Mouse (Mus musculus) erythroblast, embryonic 14.5 days (primary cell): ENCODE results near the gene Wbp11. TPM values are rescaled to one million over a fixed set of nuclear protein-coding genes. Genes with fewer than 3 reads are reported as not detected.

Experiments used
- H3K27me3 ChIP-seq: 2 replicates; pipeline ENCODE4 v1.6.1; 2012; ENCODE audit warnings: inconsistent platforms; ENCODE audit not compliant: control insufficient read depth
- H3K36me3 ChIP-seq: 2 replicates; pipeline ENCODE4 v1.6.1; 2012; ENCODE audit warnings: mild to moderate bottlenecking, inconsistent platforms; ENCODE audit not compliant: control insufficient read depth
- H3K4me1 ChIP-seq: 2 replicates; pipeline ENCODE4 v1.6.1; 2012; ENCODE audit warnings: inconsistent platforms; ENCODE audit not compliant: control insufficient read depth
- H3K4me3 ChIP-seq: replicated peaks from 2 replicates; pipeline ENCODE3; 2012; ENCODE audit warnings: moderate library complexity, mild to moderate bottlenecking, inconsistent platforms
- H3K9me3 ChIP-seq: 2 replicates; pipeline ENCODE4 v1.6.1; 2012; ENCODE audit warnings: low read length, inconsistent platforms, mixed read lengths; ENCODE audit not compliant: control insufficient read depth
- GATA1 ChIP-seq: IDR thresholded peaks from 2 replicates; pipeline ENCODE4 v1.6.1; 2012; ENCODE audit warnings: low read length, inconsistent platforms, mixed read lengths
- TAL1 ChIP-seq: IDR thresholded peaks from 3 replicates; pipeline ENCODE4 v1.6.1; 2012; ENCODE audit warnings: low read length, inconsistent platforms, mixed read lengths
- polyA plus RNA-seq: library from polyadenylated mRNA; stranded (reverse); fragments of >175 nt; gene quantifications from 2 replicates; pipeline ENCODE4 v1.2.3, GENCODE M21; 2012

Wbp11 gene
- polyA plus RNA-seq, 1 experiment = 29.6 TPM

DNA sequence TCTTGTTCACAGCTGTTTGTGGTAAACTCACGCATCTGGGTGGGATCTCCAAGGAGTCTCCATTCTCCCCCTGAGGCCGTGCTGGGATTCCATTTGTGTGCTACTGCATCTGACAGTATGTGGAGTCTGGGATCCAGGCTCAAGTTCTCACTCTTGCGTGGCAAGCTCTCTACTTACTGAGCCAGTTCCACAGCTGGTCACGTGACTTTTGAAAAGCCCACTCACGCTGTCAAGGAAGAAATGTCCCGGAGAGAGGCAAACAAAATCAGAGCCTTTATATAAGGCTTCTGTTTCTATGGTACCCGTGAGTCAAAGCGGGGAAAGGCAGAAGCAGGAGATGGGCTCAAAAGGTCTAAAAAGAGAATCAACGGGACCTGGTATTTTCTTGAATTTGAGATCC, 45.3 kb downstream of the Wbp11 start:
- no peaks in the 10 kb centered on the region for H3K36me3 ChIP-seq
- no peaks in the 10 kb centered on the region for H3K27me3 ChIP-seq
- no peaks in the 10 kb centered on the region for H3K4me1 ChIP-seq
- TF ChIP-seq GATA1 = no peak
- TF ChIP-seq TAL1 = no peak
- H3K9me3 ChIP-seq = peaks cover 7% of the 10 kb centered on the region; the same call in 1 of the 2 replicates
- H3K4me3 ChIP-seq = no peak overlapping the region

DNA sequence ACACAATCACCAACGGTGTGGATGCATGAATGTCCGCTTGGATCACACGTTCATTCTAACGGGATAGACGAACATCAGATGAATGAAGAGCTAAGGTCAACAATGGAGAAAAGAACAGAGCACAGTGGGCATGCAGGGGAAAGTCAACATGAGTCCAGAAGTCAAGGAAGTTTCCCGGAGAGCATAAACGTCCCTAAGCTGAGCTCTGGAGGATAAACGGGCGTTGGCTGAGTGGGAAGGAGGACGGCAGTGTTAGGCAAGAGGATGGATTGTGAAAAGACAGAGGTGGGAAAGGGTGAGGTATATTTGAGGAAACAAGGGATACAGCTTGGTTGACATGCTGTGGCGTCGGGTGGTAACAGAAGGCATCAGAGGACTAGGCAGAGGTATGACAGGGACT, 45.9 kb downstream of the Wbp11 start:
- Histone ChIP-seq H3K4me1 (no peaks in the 10 kb centered on the region), H3K4me3 (no peak overlapping the region), H3K27me3 (no peaks in the 10 kb centered on the region), H3K9me3 (peaks cover 7% of the 10 kb centered on the region; the same call in 1 of the 2 replicates), H3K36me3 (no peaks in the 10 kb centered on the region)
- TF ChIP-seq GATA1 (no peak), TAL1 (no peak)

DNA sequence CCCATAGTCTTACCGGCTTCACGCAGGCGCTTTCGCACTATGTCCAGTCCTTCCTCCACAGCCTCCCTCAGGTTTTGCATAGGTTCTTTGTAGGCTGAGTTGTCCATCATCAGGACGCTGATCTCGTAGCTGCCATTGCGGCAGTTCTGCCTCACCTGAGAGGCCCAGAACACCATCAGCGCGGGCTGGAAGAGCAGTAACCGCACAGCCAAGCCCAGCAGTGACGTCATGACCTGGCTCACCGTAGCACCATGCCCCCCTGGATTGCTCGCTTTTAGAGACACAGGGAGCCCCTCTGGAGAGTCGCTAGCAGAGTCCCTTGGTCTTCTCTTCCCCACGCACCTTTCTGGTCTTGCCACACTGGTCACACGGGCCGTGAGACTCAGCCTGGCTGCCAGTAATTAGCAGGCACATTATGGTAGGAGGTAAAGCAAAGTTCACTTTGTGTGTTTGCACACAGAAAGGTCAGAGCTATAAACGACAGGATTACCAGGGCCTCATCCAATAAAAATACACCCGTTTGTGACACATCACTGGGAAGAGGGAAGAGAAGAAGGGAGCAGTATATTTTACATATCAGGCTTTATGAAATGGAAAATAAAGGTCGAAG, 46.6 kb downstream of the Wbp11 start, which contains the start of gene Gucy2c:
Gene Gucy2c, minus strand, starts transcription at position 389 of the 610 bp plus-strand sequence.
- TF ChIP-seq GATA1 (no peak), TAL1 (no peak)
- Histone ChIP-seq H3K36me3 (no peaks in the 10 kb centered on the region), H3K4me3 (no peak within 1 kb of the TSS), H3K9me3 (peaks cover 7% of the 10 kb centered on the region; the same call in 1 of the 2 replicates), H3K4me1 (no peaks in the 10 kb centered on the region), H3K27me3 (no peaks in the 10 kb centered on the region)

DNA sequence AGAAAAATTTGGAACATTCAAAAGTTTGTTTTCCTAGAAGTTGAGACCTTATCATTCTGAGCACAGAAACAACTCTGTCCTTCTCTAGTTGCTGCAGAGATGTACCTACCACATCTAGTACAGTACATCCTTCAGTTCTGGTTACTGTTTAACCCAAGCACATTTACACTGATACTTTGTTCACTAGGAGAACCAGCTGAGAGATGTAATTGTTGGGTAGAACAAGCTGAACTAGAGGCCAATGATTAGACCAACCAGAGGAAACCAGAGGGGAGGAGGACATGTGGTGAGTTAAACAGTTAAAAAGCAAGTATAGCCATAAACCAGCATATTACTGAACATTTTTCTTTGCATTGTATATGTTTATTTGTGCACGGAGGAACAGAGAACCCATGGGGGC, 51.6 kb downstream of the Wbp11 start:
- TF ChIP-seq GATA1 = no peak
- TF ChIP-seq TAL1 = no peak
- Histone ChIP-seq H3K9me3 (peaks cover 1% of the 10 kb centered on the region; the same call in 1 of the 2 replicates), H3K4me1 (no peaks in the 10 kb centered on the region), H3K27me3 (no peaks in the 10 kb centered on the region), H3K4me3 (no peak overlapping the region), H3K36me3 (no peaks in the 10 kb centered on the region)

DNA sequence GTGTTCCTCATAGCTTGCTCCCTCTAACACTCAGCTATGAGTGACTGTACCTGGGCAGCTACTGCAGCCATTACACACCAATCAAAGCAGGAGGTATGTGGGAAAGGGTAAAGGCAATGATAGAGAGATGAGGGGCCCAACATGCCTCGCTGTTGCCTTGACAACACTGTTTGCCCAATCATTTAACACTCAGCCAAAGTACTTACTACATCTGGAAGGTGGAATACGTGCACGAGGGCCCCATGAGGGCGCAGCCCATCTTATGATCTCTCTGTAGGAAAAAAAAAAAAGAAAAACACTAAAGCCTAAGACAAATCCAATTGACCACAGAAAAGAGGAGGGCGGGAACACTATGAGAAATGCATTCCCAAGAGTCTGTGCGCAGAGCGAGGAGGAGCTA, 58.2 kb downstream of the Wbp11 start:
- Histone ChIP-seq H3K4me1 (no peaks in the 10 kb centered on the region), H3K36me3 (no peaks in the 10 kb centered on the region), H3K4me3 (no peak overlapping the region), H3K27me3 (no peaks in the 10 kb centered on the region), H3K9me3 (peaks cover 2% of the 10 kb centered on the region; the same call in 1 of the 2 replicates)
- TF ChIP-seq GATA1 (no peak), TAL1 (no peak)

DNA sequence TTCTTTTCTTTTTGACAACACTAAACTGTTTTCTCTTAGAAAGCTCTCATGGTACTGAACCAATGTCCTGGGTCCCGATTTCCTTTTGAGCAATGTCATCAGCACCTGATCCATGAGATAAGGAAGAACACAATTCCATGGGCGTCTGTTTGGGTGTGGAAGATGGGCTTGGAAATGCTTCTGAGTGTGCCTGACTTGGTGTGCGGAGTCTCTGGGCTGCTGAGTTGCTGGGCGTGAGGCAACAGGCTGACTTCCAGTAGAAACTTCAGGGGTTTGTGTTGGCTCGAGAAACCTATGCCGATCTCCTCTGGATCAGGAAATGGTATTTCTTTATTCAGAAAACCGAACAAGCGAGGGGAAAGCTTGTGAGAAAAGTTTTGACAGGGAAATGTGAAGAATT, 58.9 kb downstream of the Wbp11 start:
- no peak for TF ChIP-seq TAL1
- no peak for TF ChIP-seq GATA1
- H3K9me3 ChIP-seq = peaks cover 2% of the 10 kb centered on the region; the same call in 1 of the 2 replicates
- H3K36me3 ChIP-seq = no peaks in the 10 kb centered on the region
- no peak overlapping the region for H3K4me3 ChIP-seq
- no peaks in the 10 kb centered on the region for H3K4me1 ChIP-seq
- H3K27me3 ChIP-seq = no peaks in the 10 kb centered on the region

DNA sequence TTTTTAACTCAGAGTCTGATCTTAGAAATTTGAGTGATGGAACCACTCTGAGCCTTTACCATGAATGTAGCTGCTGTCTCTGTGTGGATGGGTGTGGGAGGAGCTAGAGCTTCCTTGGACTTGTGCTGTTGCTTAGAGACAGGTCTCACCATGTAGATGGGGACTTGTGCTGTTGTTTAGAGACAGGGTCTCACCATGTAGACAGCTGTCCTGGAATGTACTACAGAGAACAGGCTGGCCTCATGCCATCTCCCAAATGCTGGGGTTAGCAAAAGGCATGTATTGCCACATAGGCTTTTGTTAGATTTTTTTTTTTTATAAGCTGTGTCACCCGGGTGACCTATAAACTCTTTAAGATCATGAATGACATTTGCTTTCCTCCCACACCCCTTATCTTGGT, 64.1 kb downstream of the Wbp11 start:
- no peaks in the 10 kb centered on the region for H3K4me1 ChIP-seq
- TF ChIP-seq TAL1 = no peak
- no peak for TF ChIP-seq GATA1
- H3K27me3 ChIP-seq = no peaks in the 10 kb centered on the region
- H3K36me3 ChIP-seq = no peaks in the 10 kb centered on the region
- peaks cover 7% of the 10 kb centered on the region; the same call in 1 of the 2 replicates for H3K9me3 ChIP-seq
- no peak overlapping the region for H3K4me3 ChIP-seq

Other genes with a start within 250 kb of the Wbp11 start
- gene Plbd1, start 166.3 kb downstream of the Wbp11 start, polyA plus RNA-seq = 0.03 and 0.07 TPM in 2 replicates
- gene Gucy2c, start 46.5 kb downstream of the Wbp11 start, polyA plus RNA-seq = not detected in 2 replicates
- gene Hist4h4, start 23.8 kb downstream of the Wbp11 start, polyA plus RNA-seq = 1.7 and 2.6 TPM in 2 replicates
- gene H2afj, start 20.0 kb downstream of the Wbp11 start, polyA plus RNA-seq = 137 and 209 TPM in 2 replicates
- 0.59 and 1.4 TPM in 2 replicates for gene BC049715, start 607 bp downstream of the Wbp11 start, polyA plus RNA-seq
- gene Smco3, start 7.2 kb upstream of the Wbp11 start, polyA plus RNA-seq = not detected in 2 replicates
- 2.1 and 2.2 TPM in 2 replicates for gene Art4, start 29.5 kb upstream of the Wbp11 start, polyA plus RNA-seq
- gene Mgp, start 47.6 kb upstream of the Wbp11 start, polyA plus RNA-seq = not detected in 2 replicates
- gene Erp27, start 93.9 kb upstream of the Wbp11 start, polyA plus RNA-seq = not detected in 2 replicates
- gene Pde6h, start 95.6 kb upstream of the Wbp11 start, polyA plus RNA-seq = not detected in 2 replicates
- 0.27 and 0.49 TPM in 2 replicates for gene Arhgdib, start 113.7 kb upstream of the Wbp11 start, polyA plus RNA-seq